Mouse (Mus musculus) forebrain, postnatal 0 days (tissue): Measurements from ENCODE around the gene Lyrm2. TPM values are rescaled to one million over a fixed set of nuclear protein-coding genes. Genes with fewer than 3 reads are reported as not detected.

Experiments used
- ATAC-seq: fragments of 200-750 bp; cut with Nextera tagmentation; 2 replicates; pipeline ENCODE4 v1.8.0; 2017; ENCODE audit warnings: mild to moderate bottlenecking, moderate library complexity
- DNase-seq: peaks from one replicate; pipeline ENCODE4 v3.0.0-alpha.2; 2015
- H3K27ac ChIP-seq: fragments of 300-500 bp; sonication (generic); 2 replicates; pipeline ENCODE4 v1.5.1; 2014; ENCODE audit warnings: low read depth, mild to moderate bottlenecking, antibody characterized with exemption, low read length, moderate library complexity, mixed read lengths
- H3K27me3 ChIP-seq: fragments of 300-500 bp; sonication (generic); 2 replicates; pipeline ENCODE4 v1.6.1; 2014; ENCODE audit warnings: mild to moderate bottlenecking, low read length, mixed read lengths; ENCODE audit not compliant: insufficient read depth
- H3K36me3 ChIP-seq: fragments of 300-500 bp; sonication (generic); 2 replicates; pipeline ENCODE4 v1.6.1; 2014; ENCODE audit warnings: mild to moderate bottlenecking, moderate library complexity; ENCODE audit not compliant: insufficient read depth
- H3K4me1 ChIP-seq: fragments of 300-500 bp; sonication (generic); 2 replicates; pipeline ENCODE4 v1.6.1; 2014; ENCODE audit warnings: antibody characterized with exemption; ENCODE audit not compliant: insufficient read depth
- H3K4me2 ChIP-seq: fragments of 300-500 bp; sonication (generic); 2 replicates; pipeline ENCODE4 v1.6.1; 2014; ENCODE audit warnings: low read depth, mild to moderate bottlenecking, moderate library complexity
- H3K4me3 ChIP-seq: fragments of 300-500 bp; sonication (generic); 2 replicates; pipeline ENCODE4 v1.5.1; 2014; ENCODE audit warnings: low read depth, low read length, mixed read lengths
- H3K9ac ChIP-seq: fragments of 300-500 bp; sonication (generic); 2 replicates; pipeline ENCODE4 v1.6.1; 2014; ENCODE audit warnings: mild to moderate bottlenecking
- H3K9me3 ChIP-seq: fragments of 300-500 bp; sonication (generic); 2 replicates; pipeline ENCODE4 v1.6.1; 2016; ENCODE audit warnings: low read length
- CTCF ChIP-seq: sonication (generic); IDR thresholded peaks from 2 replicates; pipeline ENCODE4 v1.5.1; 2016; ENCODE audit warnings: antibody characterized with exemption, control low read depth, low read depth
- WGBS: fragments of 180-500 bp; shearing (Covaris S2); extraction: QIAGEN DNeasy Blood & Tissue Kit; methylation state at CpG from one replicate; pipeline ENCODE4 v1.1.7; 2014; 5-methylcytosine and 5-hydroxymethylcytosine counted together
- polyA plus RNA-seq: library from polyadenylated mRNA; unstranded; fragments of >200 nt; fragmentation: Nextera tagmentation; extraction: Ambion mirVana; gene quantifications from 2 replicates; pipeline ENCODE4 v1.2.1, GENCODE M21; 2015
- total RNA-seq: library from RNA; depleted of rRNA; stranded (reverse); fragments of >200 nt; gene quantifications from 2 replicates; pipeline ENCODE4 v1.2.3, GENCODE M21; 2014

The Lyrm2 gene
- total and polyA plus RNA-seq, 2 experiments from 2014 or later, result 105 to 108 TPM

- no peaks in the 10 kb centered on the region for H3K27me3 ChIP-seq
- H3K36me3 ChIP-seq, result no peaks in the 10 kb centered on the region
- H3K9ac ChIP-seq, result no peak overlapping the region
- 91% methylated on average over 1 of the region's 1 CpGs for WGBS
- no peak for TF ChIP-seq CTCF
- no peak overlapping the region for H3K4me3 ChIP-seq
- ATAC-seq (no peak), DNase-seq (no peak)
- no peaks in the 10 kb centered on the region for H3K4me1 ChIP-seq
- H3K4me2 ChIP-seq, result no peak overlapping the region
- no peak overlapping the region for H3K27ac ChIP-seq
- H3K9me3 ChIP-seq, result no peaks in the 10 kb centered on the region
Measured at GRCm38 (mm10) chr4:32787110-32787509, 12.9 kb upstream of the Lyrm2 start.

GRCm38 (mm10) chr4:32789020-32789419 lies 11.0 kb upstream of the Lyrm2 start:
- TF ChIP-seq CTCF, result no peak
- WGBS, result 88% methylated on average over 4 of the region's 4 CpGs
- H3K9me3 ChIP-seq, result no peaks in the 10 kb centered on the region
- no peak for DNase-seq
- no peaks in the 10 kb centered on the region for H3K36me3 ChIP-seq
- no peaks in the 10 kb centered on the region for H3K4me1 ChIP-seq
- H3K4me2 ChIP-seq, result no peak overlapping the region
- H3K27me3 ChIP-seq, result no peaks in the 10 kb centered on the region
- H3K9ac ChIP-seq, result no peak overlapping the region
- no peak for ATAC-seq
- no peak overlapping the region for H3K4me3 ChIP-seq
- no peak overlapping the region for H3K27ac ChIP-seq

- Histone ChIP-seq H3K4me2 (no peak overlapping the region), H3K4me1 (peaks cover 7% of the 10 kb centered on the region), H3K4me3 (no peak overlapping the region), H3K9ac (no peak overlapping the region), H3K27ac (no peak overlapping the region), H3K27me3 (no peaks in the 10 kb centered on the region), H3K9me3 (no peaks in the 10 kb centered on the region), H3K36me3 (no peaks in the 10 kb centered on the region)
- TF ChIP-seq CTCF, result no peak
- 97% methylated on average over 4 of the region's 4 CpGs for WGBS
- DNase-seq (no peak), ATAC-seq (no peak)
Measured at GRCm38 (mm10) chr4:32798976-32799375, 1.1 kb upstream of the Lyrm2 start.

- Histone ChIP-seq H3K36me3 (peaks cover 9% of the 10 kb centered on the region), H3K27me3 (no peaks in the 10 kb centered on the region), H3K4me3 (peak overlapping the region; percentile 77), H3K4me1 (peaks cover 7% of the 10 kb centered on the region), H3K9me3 (no peaks in the 10 kb centered on the region), H3K4me2 (peak overlapping the region; percentile 62), H3K27ac (peak overlapping the region; percentile 99), H3K9ac (peak overlapping the region; percentile 92)
- ATAC-seq (peak; percentile 28), DNase-seq (no peak)
- 3% methylated on average over 9 of the region's 9 CpGs for WGBS
- no peak for TF ChIP-seq CTCF
Measured at GRCm38 (mm10) chr4:32800577-32801170, 621 bp downstream of the Lyrm2 start.

- no peaks in the 10 kb centered on the region for H3K9me3 ChIP-seq
- no peak for ATAC-seq
- no peak for TF ChIP-seq CTCF
- WGBS, result 72% methylated on average over 5 of the region's 5 CpGs
- H3K9ac ChIP-seq, result no peak overlapping the region
- no peak overlapping the region for H3K27ac ChIP-seq
- H3K4me2 ChIP-seq, result no peak overlapping the region
- H3K36me3 ChIP-seq, result peaks cover 29% of the 10 kb centered on the region
- no peaks in the 10 kb centered on the region for H3K27me3 ChIP-seq
- H3K4me3 ChIP-seq, result no peak overlapping the region
- H3K4me1 ChIP-seq, result no peaks in the 10 kb centered on the region
- no peak for DNase-seq
Measured at GRCm38 (mm10) chr4:32817478-32817877, 17.4 kb downstream of the Lyrm2 start.

- Histone ChIP-seq H3K4me2 (no peak overlapping the region), H3K9me3 (no peaks in the 10 kb centered on the region), H3K4me1 (no peaks in the 10 kb centered on the region), H3K27ac (no peak overlapping the region), H3K27me3 (no peaks in the 10 kb centered on the region), H3K36me3 (peaks cover 26% of the 10 kb centered on the region), H3K4me3 (no peak overlapping the region), H3K9ac (no peak overlapping the region)
- TF ChIP-seq CTCF, result no peak
- no peak for ATAC-seq
- no peak for DNase-seq
- 98% methylated on average over 3 of the region's 3 CpGs for WGBS
Measured at GRCm38 (mm10) chr4:32820676-32821075, 20.6 kb downstream of the Lyrm2 start.

GRCm38 (mm10) chr4:32824254-32824653 lies 24.2 kb downstream of the Lyrm2 start:
- no peak for TF ChIP-seq CTCF
- peaks cover 17% of the 10 kb centered on the region for H3K36me3 ChIP-seq
- H3K27me3 ChIP-seq, result no peaks in the 10 kb centered on the region
- ATAC-seq (no peak), DNase-seq (no peak)
- 71% methylated on average over 8 of the region's 8 CpGs for WGBS
- no peak overlapping the region for H3K9ac ChIP-seq
- H3K27ac ChIP-seq, result no peak overlapping the region
- no peaks in the 10 kb centered on the region for H3K9me3 ChIP-seq
- no peaks in the 10 kb centered on the region for H3K4me1 ChIP-seq
- no peak overlapping the region for H3K4me2 ChIP-seq
- no peak overlapping the region for H3K4me3 ChIP-seq
